Mouse (Mus musculus) lung, postnatal 0 days (tissue): ENCODE data around the gene Tulp2.

Experiments used
- CTCF ChIP-seq: IDR thresholded peaks from 2 replicates; pipeline ENCODE4 v1.5.1; 2016; ENCODE audit warnings: antibody characterized with exemption, mild to moderate bottlenecking
- EP300 ChIP-seq: IDR thresholded peaks from 2 replicates; pipeline ENCODE4 v1.6.1; 2016; ENCODE audit warnings: antibody characterized with exemption, mild to moderate bottlenecking, control low read depth

GRCm38 (mm10) chr7:45553990-45554389 lies 72.3 kb downstream of the Tulp2 start:
- no peak for TF ChIP-seq CTCF
- TF ChIP-seq EP300 = no peak
